Mouse (Mus musculus): ENCODE results near the gene Aldoart2. TPM values are rescaled to one million over a fixed set of nuclear protein-coding genes. Genes with fewer than 3 reads are reported as not detected.
A peak's percentile ranks its signal among the peaks of the same experiment; 100 is the strongest.
"Not testable (repeated sequence)": the region's sequence is repeated elsewhere in the genome, so short reads cannot be mapped to it uniquely, and the experiment has no call there.

The Aldoart2 gene
- total RNA-seq, 2 experiments from 2014 or later = 0.21 TPM; not detected in 1

DNA sequence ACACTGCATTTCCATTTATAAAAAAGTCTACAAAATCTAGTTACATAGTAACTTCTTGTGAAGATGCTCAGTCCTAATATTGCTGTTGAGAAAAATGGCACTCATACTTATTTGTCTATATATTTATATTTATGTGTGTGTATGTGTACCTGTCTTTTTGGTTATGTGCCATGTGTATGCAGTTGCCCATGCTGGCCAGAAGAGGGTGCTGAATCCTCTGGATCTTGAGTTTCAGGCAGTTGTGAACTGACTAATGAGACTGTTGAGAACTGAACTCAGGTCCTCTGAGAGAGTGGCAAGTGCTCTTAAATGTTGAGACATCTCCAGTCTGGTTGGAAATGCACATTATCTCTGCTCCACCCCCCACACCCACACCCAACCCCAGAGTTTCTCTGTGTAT is 8.1 kb downstream of the Aldoart2 start:
- DNase-seq (ENCODE audit: low spot score in 2 of 2) = no peak

DNA sequence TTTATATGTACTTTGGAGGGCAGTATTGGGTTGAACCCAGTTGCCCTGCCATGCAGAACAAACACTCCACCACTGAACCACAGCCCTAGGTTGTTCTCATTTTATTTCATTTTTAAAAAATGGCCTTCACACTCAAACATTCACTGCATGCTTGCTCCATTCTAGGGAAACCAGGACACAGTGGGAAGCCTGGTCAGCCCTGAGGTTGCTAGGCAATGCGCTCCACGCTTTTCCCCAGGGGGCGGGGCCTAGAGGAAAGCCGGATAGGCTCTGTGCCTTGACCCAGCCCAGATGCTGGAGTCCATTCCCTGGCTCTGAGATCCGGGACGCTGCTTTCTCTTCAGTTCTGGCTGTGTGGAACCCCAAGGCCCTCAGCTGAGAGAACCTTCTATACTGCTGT is 8.8 kb downstream of the Aldoart2 start:
- DNase-seq (ENCODE audit: low spot score in 2 of 2) = no peak

DNA sequence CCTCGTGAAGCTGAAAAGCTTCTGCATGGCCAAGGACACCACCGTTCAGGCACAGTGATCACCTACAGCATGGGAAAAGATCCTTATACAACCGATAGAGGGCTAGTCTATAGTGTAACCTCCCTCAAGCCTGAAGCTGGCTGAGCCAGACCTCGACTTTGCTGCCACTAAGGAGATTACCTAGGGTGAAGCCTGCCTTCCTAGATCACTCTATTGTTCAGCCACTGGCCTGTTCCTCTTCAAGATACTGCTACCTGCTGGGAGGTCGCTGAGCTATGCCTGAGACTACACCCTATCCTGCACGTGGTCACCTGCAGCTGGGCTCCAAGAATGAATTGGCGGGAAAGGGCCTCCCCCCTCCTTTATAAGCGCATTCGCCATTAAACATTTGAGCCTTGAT is 21.9 kb downstream of the Aldoart2 start:
- not testable (repeated sequence) for DNase-seq (ENCODE audit: low spot score in 2 of 2)

DNA sequence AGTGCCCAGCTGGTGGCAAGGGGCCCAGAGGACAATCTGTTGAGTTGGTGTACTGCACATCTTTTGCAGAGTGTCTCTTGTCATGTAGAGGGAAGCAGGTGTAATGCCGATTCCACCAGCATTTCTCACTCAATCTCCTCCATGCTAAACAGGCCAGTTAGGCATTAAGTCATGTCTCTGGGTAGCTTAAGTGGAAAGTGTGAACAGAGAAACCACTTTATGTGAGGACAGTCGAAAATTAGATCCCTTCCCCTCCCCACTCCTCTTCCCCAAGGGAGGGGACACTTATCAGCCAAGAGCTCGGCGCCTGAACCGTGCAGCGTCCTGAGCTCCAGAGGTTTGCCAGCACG is 33.5 kb downstream of the Aldoart2 start:
- no peak for DNase-seq (ENCODE audit: low spot score in 2 of 2)

DNA sequence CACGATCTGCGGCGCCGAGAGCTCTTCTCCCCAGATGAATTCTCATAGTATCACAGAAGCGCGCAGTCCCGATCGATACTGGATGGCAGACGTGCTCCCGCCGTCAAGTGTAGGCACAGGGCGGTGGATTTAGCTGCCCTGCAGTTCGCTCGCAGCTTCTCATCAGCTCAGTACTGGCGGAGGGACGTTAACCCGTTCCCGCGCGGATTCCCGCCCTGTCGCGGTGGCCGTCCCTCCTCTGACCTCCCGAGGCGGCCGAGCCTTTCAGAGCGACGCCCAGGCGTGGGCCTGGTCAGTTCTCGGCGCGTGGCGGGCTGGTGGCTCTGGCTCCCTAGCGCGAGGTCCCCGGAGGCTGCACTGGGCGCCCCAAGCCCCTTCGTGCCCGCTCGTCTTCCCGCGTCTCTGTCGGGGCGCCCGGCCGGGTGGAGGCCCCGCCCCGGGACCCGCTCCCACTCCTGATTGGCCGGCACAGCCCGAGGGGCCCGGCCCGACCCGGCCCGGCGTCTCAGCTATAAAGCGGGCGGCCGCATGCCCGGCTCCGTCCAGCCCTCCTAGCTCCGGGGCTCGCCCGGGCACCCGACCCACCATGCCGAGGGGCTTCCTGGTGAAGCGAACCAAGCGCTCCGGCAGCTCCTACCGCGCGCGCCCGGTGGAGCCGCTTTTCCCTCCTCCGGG is 34.0 kb downstream of the Aldoart2 start, which contains the start of gene Insm2:
Gene Insm2 (plus strand): TSS at position 541 of the 675 bp plus-strand sequence.
- peak in 1 of 2 experiments; percentile 17 for DNase-seq (ENCODE audit: low spot score in 2 of 2)

DNA sequence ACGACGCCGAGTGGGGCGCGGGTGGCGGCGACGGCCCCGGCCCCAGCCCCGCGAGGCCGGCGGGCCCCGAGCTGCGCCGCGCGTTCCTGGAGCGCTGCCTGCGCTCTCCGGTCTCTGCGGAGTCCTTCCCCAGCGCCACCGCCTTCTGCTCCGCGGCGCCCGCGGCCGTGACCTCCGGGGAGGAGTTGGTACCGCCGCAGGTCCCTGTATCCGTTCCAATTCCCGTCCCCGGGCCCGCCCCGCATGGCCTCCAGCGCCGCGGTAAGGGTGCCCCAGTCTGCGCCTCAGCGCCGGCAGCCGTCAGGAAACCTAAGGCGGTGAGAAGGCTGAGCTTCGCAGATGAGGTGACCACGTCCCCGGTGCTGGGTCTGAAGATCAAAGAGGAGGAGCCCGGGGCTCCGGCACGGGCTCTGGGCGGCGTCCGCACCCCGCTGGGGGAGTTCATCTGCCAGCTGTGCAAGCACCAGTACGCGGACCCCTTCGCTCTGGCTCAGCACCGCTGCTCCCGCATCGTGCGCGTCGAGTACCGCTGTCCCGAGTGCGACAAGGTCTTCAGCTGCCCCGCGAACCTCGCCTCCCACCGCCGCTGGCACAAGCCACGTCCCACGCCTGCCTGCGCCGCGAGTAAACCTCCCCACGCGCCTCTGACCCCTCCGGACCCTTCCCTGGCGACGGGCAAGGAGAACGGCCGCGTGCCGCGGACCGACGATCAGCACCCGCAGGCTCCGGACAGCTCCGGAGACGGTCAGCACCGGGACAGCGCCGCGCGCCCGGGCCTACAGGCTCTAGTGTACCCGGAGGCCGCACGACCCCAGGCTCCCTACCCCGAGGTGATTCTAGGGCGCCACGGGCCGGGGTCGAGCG is 34.8 kb downstream of the Aldoart2 start:
- peak in 1 of 2 experiments; percentile 31 for DNase-seq (ENCODE audit: low spot score in 2 of 2)

DNA sequence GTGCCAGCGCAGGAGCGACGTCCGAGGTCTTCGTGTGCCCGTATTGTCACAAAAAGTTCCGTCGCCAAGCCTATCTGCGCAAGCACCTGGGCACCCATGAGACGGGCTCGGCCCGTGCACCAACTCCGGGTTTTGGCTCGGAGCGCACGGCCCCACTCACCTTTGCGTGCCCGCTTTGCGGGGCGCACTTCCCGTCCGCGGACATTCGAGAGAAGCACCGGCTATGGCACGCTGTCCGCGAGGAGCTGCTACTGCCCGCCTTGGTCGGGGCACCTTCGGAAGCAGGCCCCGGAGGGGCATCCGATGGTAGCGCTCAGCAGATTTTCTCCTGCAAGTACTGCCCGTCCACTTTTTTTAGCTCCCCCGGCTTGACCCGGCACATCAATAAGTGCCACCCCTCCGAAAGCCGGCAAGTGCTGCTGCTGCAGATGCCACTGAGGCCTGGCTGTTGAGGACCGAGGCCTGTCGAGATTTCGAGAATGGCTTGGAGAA is 35.5 kb downstream of the Aldoart2 start:
- no peak for DNase-seq (ENCODE audit: low spot score in 2 of 2)

DNA sequence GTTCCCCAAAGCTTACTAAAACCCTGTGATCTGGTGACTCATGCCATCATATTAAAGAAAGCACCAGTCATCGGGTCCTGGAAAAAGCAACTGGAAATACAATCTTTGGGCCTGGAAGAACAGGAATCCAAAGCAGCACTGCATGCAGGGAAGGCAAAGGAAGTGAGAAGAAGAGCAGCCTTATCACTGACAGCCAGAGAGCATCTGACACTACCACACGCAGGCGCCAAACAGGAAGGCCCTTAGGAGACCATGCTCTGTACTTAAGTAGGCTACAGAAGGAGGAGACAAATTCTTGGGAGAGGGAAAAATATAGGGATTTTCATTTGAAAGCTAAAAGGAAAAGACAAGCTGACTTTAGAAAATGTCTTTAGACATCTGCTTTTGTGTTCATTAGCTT is 39.4 kb downstream of the Aldoart2 start:
- DNase-seq (ENCODE audit: low spot score in 2 of 2) = no peak

DNA sequence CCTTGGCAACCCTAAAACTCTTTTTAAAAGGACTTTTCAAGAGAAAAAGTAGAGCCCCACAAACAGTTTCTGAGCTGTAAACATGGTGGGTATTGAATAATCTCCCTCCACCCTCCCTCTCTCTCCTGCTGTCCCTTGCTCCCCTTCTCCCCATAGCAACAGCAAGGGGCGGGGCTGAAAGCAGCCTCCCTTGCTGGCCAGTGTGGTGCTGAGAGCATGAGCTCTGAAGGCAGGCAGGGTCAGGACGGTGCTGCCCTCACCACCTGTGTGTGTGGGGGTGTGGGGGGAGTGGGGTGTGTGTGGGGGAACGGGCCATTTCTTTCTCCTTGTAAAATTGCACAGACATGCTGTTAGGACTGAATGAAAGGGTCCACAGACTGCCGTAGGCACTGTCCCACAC is 42.9 kb downstream of the Aldoart2 start:
- no peak for DNase-seq (ENCODE audit: low spot score in 2 of 2)

DNA sequence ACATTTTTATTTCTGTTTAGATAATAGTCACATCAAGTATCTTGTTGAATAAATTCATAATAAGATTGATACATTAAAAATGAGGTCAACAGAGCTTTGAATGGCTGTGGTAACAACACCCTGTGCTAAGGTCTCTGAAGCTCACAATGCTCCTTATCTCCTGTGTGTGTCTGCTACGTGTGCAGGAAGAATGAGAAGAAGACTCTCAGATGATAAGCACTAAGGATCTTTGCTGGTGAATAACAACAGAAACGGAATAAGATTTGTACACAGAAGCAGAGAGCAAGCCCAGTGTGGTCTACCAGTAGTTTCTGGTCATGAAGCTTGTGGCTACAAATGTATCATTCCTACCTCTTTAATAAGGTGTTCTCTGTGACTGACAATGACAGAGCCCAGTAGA is 45.8 kb downstream of the Aldoart2 start:
- DNase-seq (ENCODE audit: low spot score in 2 of 2) = no peak

Other genes with a start within 250 kb of the Aldoart2 start
- gene Psma6, start 181.0 kb upstream of the Aldoart2 start, total RNA-seq (2021) = 100 to 1,000 TPM; 144 to 145 TPM
- gene Nfkbia, start 72.6 kb upstream of the Aldoart2 start, total RNA-seq (2021) = 10 to 100 TPM; 27.2 to 32.0 TPM
- under 1 TPM in 1 of 2 experiments, not detected in 1; 0.21 TPM for gene Insm2, start 34.2 kb downstream of the Aldoart2 start, total RNA-seq (2021)

All from left cerebral cortex, adult 18-20 months (tissue).